Mouse (Mus musculus): Measurements from ENCODE around the gene B4galt5. TPM values are rescaled to one million over a fixed set of nuclear protein-coding genes. Genes with fewer than 3 reads are reported as not detected.
A peak's percentile ranks its signal among the peaks of the same experiment; 100 is the strongest.

B4galt5 gene
- total and polyA plus RNA-seq, 3 experiments, result 4.6 to 34.4 (median 6.5) TPM

- Histone ChIP-seq H3K36me3 (ENCODE audit: control insufficient read depth in 1 of 2, insufficient read depth in 2 of 2, low read length in 2 of 2) (peaks cover 0 to 48% of the 10 kb centered on the region in 2 experiments; a peak in 2 of 4 replicates), H3K4me3 (ENCODE audit: control insufficient read depth in 1 of 2, insufficient read depth in 1 of 2, low read depth in 2 of 2, low read length in 2 of 2) (no peak overlapping the region), H3K4me1 (ENCODE audit: control insufficient read depth in 1 of 2, insufficient read depth in 2 of 2, low read length in 2 of 2) (peaks cover 39 to 55% of the 10 kb centered on the region in 2 experiments), H3K27me3 (ENCODE audit: control insufficient read depth in 1 of 2, insufficient read depth in 2 of 2, low read length in 2 of 2) (no peaks in the 10 kb centered on the region), H3K9me3 (replicated peaks; ENCODE audit: insufficient read depth, low read length) (no peaks in the 10 kb centered on the region), H3K9ac (ENCODE audit: control insufficient read depth, low read depth, low read length, poor library complexity, severe bottlenecking) (no peak overlapping the region), H3K27ac (ENCODE audit: control insufficient read depth, low read depth, low read length) (no peak overlapping the region), H3K79me2 (ENCODE audit: control insufficient read depth, insufficient read depth, low read length, poor library complexity) (no peaks in the 10 kb centered on the region; the same call in 1 of the 2 replicates)
- no peak for DNase-seq (ENCODE audit: low read depth, low spot score)
- TF ChIP-seq SMC3 (IDR thresholded peaks at IDR 0.05; ENCODE audit: low read depth, low read length) (no peak), UBTF (IDR thresholded peaks at IDR 0.05; ENCODE audit: borderline replicate concordance, insufficient read depth, low read depth, low read length) (no peak), SIN3A (IDR thresholded peaks at IDR 0.05; ENCODE audit: low read length) (no peak)
These were observed 16.5 kb downstream of the B4galt5 start for GRCm38 (mm10) chr2:167332336-167332987.

DNA sequence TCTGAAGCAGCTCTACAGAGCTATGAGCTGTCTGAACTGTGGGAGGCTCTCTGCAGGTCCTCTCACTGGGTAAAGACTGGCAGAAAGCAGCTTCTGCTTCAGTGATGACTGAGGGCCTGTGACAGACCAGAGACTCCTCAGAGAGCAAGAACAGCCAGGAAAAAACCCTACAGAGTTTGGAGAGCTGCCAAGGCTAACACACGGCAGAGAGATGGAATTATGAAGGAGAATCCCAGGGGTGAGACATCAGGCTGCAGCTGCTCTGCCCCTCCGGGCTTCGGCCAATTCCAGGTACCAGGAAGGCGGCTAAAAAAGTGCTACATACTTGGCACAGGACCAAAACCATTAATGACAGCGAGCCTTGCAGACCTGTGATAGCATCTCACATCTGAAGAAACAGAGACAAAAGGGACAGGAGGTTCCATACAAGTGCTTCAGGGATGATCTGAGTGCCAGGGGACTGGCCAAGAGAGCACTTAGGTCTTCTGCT, 17.5 kb downstream of the B4galt5 start:
- TF ChIP-seq EP300 (IDR thresholded peaks at IDR 0.05; ENCODE audit: low read depth in 1 of 2, low read length in 2 of 2), result 0 out of 4 replicates have a peak, but pooled peaks of 1 of the 2 experiments have one; percentile 16
- peak; percentile 41; the same call in 1 of the 2 replicates for TF ChIP-seq GATA1 (IDR thresholded peaks at IDR 0.05; ENCODE audit: low read depth, low read length)
- no peak for TF ChIP-seq USF1 (IDR thresholded peaks at IDR 0.05; ENCODE audit: low read depth, low read length)
- TF ChIP-seq TCF12 (IDR thresholded peaks at IDR 0.05; ENCODE audit: low read depth, low read length), result peak; percentile 45; the same call in 1 of the 2 replicates
- no peak for TF ChIP-seq MAZ (IDR thresholded peaks at IDR 0.05; ENCODE audit: low read depth, low read length)
- TF ChIP-seq MXI1 (IDR thresholded peaks at IDR 0.05; ENCODE audit: low read depth, low read length), result no peak
- TF ChIP-seq RCOR1 (IDR thresholded peaks at IDR 0.05; ENCODE audit: low read depth, low read length), result no peak
- 0 out of 2 replicates have a peak, but pooled peaks have one; percentile 11 for TF ChIP-seq TAL1 (IDR thresholded peaks at IDR 0.05; ENCODE audit: low read length)
- TF ChIP-seq E2F4 (IDR thresholded peaks at IDR 0.05; ENCODE audit: borderline replicate concordance, low read depth, low read length), result no peak
- 0 out of 2 replicates have a peak, but pooled peaks have one; percentile 26 for TF ChIP-seq ETS1 (IDR thresholded peaks at IDR 0.05; ENCODE audit: low read depth, low read length)
- H3K9ac ChIP-seq (ENCODE audit: control insufficient read depth, low read depth, low read length, poor library complexity, severe bottlenecking), result no peak overlapping the region
- no peaks in the 10 kb centered on the region; the same call in 1 of the 2 replicates for H3K79me2 ChIP-seq (ENCODE audit: control insufficient read depth, insufficient read depth, low read length, poor library complexity)
- H3K9me3 ChIP-seq (replicated peaks; ENCODE audit: insufficient read depth, low read length), result no peaks in the 10 kb centered on the region
- H3K27me3 ChIP-seq (ENCODE audit: control insufficient read depth in 1 of 2, insufficient read depth in 2 of 2, low read length in 2 of 2), result no peaks in the 10 kb centered on the region
- peaks cover 0 to 38% of the 10 kb centered on the region in 2 experiments; a peak in 2 of 4 replicates for H3K36me3 ChIP-seq (ENCODE audit: control insufficient read depth in 1 of 2, insufficient read depth in 2 of 2, low read length in 2 of 2)
- no peak overlapping the region for H3K4me3 ChIP-seq (ENCODE audit: control insufficient read depth in 1 of 2, insufficient read depth in 1 of 2, low read depth in 2 of 2, low read length in 2 of 2)
- H3K4me1 ChIP-seq (ENCODE audit: control insufficient read depth in 1 of 2, insufficient read depth in 2 of 2, low read length in 2 of 2), result peaks cover 30 to 46% of the 10 kb centered on the region in 2 experiments
- peak overlapping the region; percentile 15; the same call in 1 of the 2 replicates for H3K27ac ChIP-seq (ENCODE audit: control insufficient read depth, low read depth, low read length)
- DNase-seq (ENCODE audit: low read depth, low spot score), result peak; percentile 59
